Comparison of ENCODE assay signal across 19 mouse cellular contexts in genomic region chr17:87349575-87349974, GRCm38 (mm10).
DNase-seq lines count a peak whose midpoint lies in the region; ATAC-seq and TF ChIP-seq lines count a peak whose summit lies in the region.
"Had no signal": no experiment of that assay in that cellular context is flagged by ENCODE, and none has a peak within 500 bp of the region (broad histone marks: within the 10 kb centered on the region; RNA-seq: fewer than 3 reads in every experiment).

No protein-coding gene starts in this region.

- no peaks in the 10 kb centered on the region for H3K27me3 ChIP-seq in hindbrain, embryonic 11.5 days (ENCODE audit: control insufficient read depth, insufficient read depth, low read length)
- no peaks in the 10 kb centered on the region for H3K27me3 ChIP-seq in hindbrain, postnatal 0 days (ENCODE audit: insufficient read depth, low read length)
- no peaks in the 10 kb centered on the region for H3K27me3 ChIP-seq in kidney, adult 2 months (replicated peaks; ENCODE audit: control insufficient read depth, insufficient read depth, low read length)
- H3K27me3 ChIP-seq in limb, embryonic 15.5 days, result no peaks in the 10 kb centered on the region
- H3K27me3 ChIP-seq: heart, embryonic 15.5 days; liver, embryonic 12.5 days; megakaryocyte, embryonic 14.5 days had no signal

- 0 out of 2 replicates have a peak overlapping the region, but pooled peaks have one; percentile 7 for H3K9ac ChIP-seq in hindbrain, embryonic 11.5 days (ENCODE audit: low read depth, low read length)
- no peak overlapping the region for H3K9ac ChIP-seq in hindbrain, postnatal 0 days (replicated peaks; ENCODE audit: low read length)
- no peak overlapping the region for H3K9ac ChIP-seq in limb, embryonic 15.5 days
- H3K9ac ChIP-seq: heart, embryonic 15.5 days; liver, embryonic 12.5 days had no signal

- no peak overlapping the region for H3K4me3 ChIP-seq in hindbrain, embryonic 11.5 days (ENCODE audit: low read depth, low read length)
- no peak overlapping the region for H3K4me3 ChIP-seq in hindbrain, postnatal 0 days (ENCODE audit: low read length)
- H3K4me3 ChIP-seq in kidney, adult 2 months (ENCODE audit: insufficient read depth, low read depth, low read length), result no peak overlapping the region
- H3K4me3 ChIP-seq in limb, embryonic 15.5 days, result no peak overlapping the region
- H3K4me3 ChIP-seq: erythroblast, embryonic 14.5 days; heart, embryonic 15.5 days; liver, embryonic 12.5 days; megakaryocyte, embryonic 14.5 days had no signal

- no peaks in the 10 kb centered on the region for H3K9me3 ChIP-seq in hindbrain, embryonic 11.5 days (ENCODE audit: control insufficient read depth, low read length)
- no peaks in the 10 kb centered on the region for H3K9me3 ChIP-seq in hindbrain, postnatal 0 days (ENCODE audit: low read length)
- no peaks in the 10 kb centered on the region for H3K9me3 ChIP-seq in limb, embryonic 15.5 days
- H3K9me3 ChIP-seq: heart, embryonic 15.5 days; liver, embryonic 12.5 days; megakaryocyte, embryonic 14.5 days had no signal

- TF ChIP-seq CTCF in hindbrain, postnatal 0 days (IDR thresholded peaks at IDR 0.05; ENCODE audit: low read depth), result no peak
- no peak for TF ChIP-seq CTCF in kidney, adult 2 months (conservative IDR thresholded peaks at IDR 0.05; ENCODE audit: insufficient read depth, insufficient read length, low read depth, low read length)

- peak; percentile 8 for DNase-seq in hindbrain, embryonic 11.5 days (ENCODE audit: low spot score)
- DNase-seq in hindbrain, postnatal 0 days (ENCODE audit: low spot score), result no peak
- DNase-seq in kidney, adult 2 months, result peak; percentile 70
- DNase-seq in kidney, postnatal 10 days, result peak; percentile 45
- DNase-seq in heart, adult 9 months (ENCODE audit: low spot score in 2 of 2), result no peak
- DNase-seq in T-cell, adult 2 months (ENCODE audit: low spot score), result no peak
- DNase-seq: adrenal gland, adult 8-10 months; gastrocnemius, postnatal 10 days; heart, adult 18-20 months; lung, adult 2 months; thymus, adult 2 months had no signal

- TF ChIP-seq POLR2A in kidney, adult 2 months (IDR thresholded peaks at IDR 0.05; ENCODE audit: low read depth, low read length), result no peak

- H3K4me2 ChIP-seq in hindbrain, embryonic 11.5 days (replicated peaks; ENCODE audit: low read depth, low read length), result no peak overlapping the region
- no peak overlapping the region for H3K4me2 ChIP-seq in hindbrain, postnatal 0 days (ENCODE audit: low read depth, low read length)
- H3K4me2 ChIP-seq in limb, embryonic 15.5 days, result no peak overlapping the region
- H3K4me2 ChIP-seq: heart, embryonic 15.5 days; liver, embryonic 12.5 days had no signal

- H3K36me3 ChIP-seq in hindbrain, embryonic 11.5 days (ENCODE audit: control insufficient read depth, insufficient read depth, low read length), result no peaks in the 10 kb centered on the region
- no peaks in the 10 kb centered on the region for H3K36me3 ChIP-seq in hindbrain, postnatal 0 days (ENCODE audit: insufficient read depth, low read length)
- H3K36me3 ChIP-seq in kidney, adult 2 months (ENCODE audit: control insufficient read depth, insufficient read depth, low read length), result no peaks in the 10 kb centered on the region
- H3K36me3 ChIP-seq in limb, embryonic 15.5 days, result no peaks in the 10 kb centered on the region
- H3K36me3 ChIP-seq: heart, embryonic 15.5 days had no signal

- peaks cover 10% of the 10 kb centered on the region; the same call in 1 of the 2 replicates for H3K4me1 ChIP-seq in hindbrain, embryonic 11.5 days (replicated peaks; ENCODE audit: control insufficient read depth, insufficient read depth, low read length)
- H3K4me1 ChIP-seq in hindbrain, postnatal 0 days (ENCODE audit: insufficient read depth, low read length), result peaks cover 17% of the 10 kb centered on the region
- H3K4me1 ChIP-seq in kidney, adult 2 months (ENCODE audit: control insufficient read depth, insufficient read depth, low read length), result peaks cover 40% of the 10 kb centered on the region
- peaks cover 43% of the 10 kb centered on the region for H3K4me1 ChIP-seq in limb, embryonic 15.5 days

- ATAC-seq in hindbrain, embryonic 11.5 days (ENCODE audit: low FRiP score), result no peak
- no peak for ATAC-seq in hindbrain, postnatal 0 days
- ATAC-seq in limb, embryonic 15.5 days (ENCODE audit: insufficient number of reproducible peaks, low FRiP score, low TSS enrichment, low read depth), result no peak
- ATAC-seq: forebrain, embryonic 16.5 days; hindbrain, embryonic 16.5 days; intestine, postnatal 0 days; liver, embryonic 12.5 days had no signal

- H3K27ac ChIP-seq in hindbrain, embryonic 11.5 days (ENCODE audit: low read depth, low read length), result no peak overlapping the region
- H3K27ac ChIP-seq in hindbrain, postnatal 0 days, result no peak overlapping the region
- H3K27ac ChIP-seq in kidney, adult 2 months (ENCODE audit: insufficient read depth, low read depth, low read length), result peak overlapping the region; percentile 1; the same call in 1 of the 2 replicates
- 0 out of 2 replicates have a peak overlapping the region, but pooled peaks have one; percentile 67 for H3K27ac ChIP-seq in limb, embryonic 15.5 days
- H3K27ac ChIP-seq: liver, embryonic 12.5 days had no signal

- 65% methylated on average over 9 of the region's 9 CpGs for WGBS in hindbrain, embryonic 11.5 days
- 67% methylated on average over 9 of the region's 9 CpGs for WGBS in hindbrain, postnatal 0 days
- WGBS in kidney, adult 2 months, result 55% methylated on average over 9 of the region's 9 CpGs
- WGBS in limb, embryonic 15.5 days, result 69% methylated on average over 9 of the region's 9 CpGs

Comparison
In these comparisons a context has a peak if more than half of its experiments do, and no peak if none do; other contexts are left out.
1. DNase-seq: peak in hindbrain, embryonic 11.5 days (single experiment), kidney, adult 2 months (single experiment) and kidney, postnatal 10 days (single experiment); none in hindbrain, postnatal 0 days (single experiment), heart, adult 9 months (0 of 2) and T-cell, adult 2 months (single experiment).
2. H3K27ac ChIP-seq: peak in kidney, adult 2 months (single experiment) and limb, embryonic 15.5 days (single experiment); none in hindbrain, embryonic 11.5 days (single experiment) and hindbrain, postnatal 0 days (single experiment).